Mouse (Mus musculus) gastrocnemius, adult 2 months (tissue): ENCODE measurements around the gene Tas2r110. TPM values are rescaled to one million over a fixed set of nuclear protein-coding genes. Genes with fewer than 3 reads are reported as not detected.

Experiments used
- DNase-seq: peaks from one replicate; pipeline ENCODE4 v3.0.0; 2022
- H3K27ac ChIP-seq: fragments of 200-600 bp; 2 replicates; pipeline ENCODE4 v1.8.1; 2022; ENCODE audit warnings: mild to moderate bottlenecking
- H3K4me3 ChIP-seq: fragments of 200-600 bp; 2 replicates; pipeline ENCODE4 v1.8.1; 2022; ENCODE audit warnings: mild to moderate bottlenecking, moderate library complexity
- CTCF ChIP-seq: fragments of 200-600 bp; IDR thresholded peaks from 2 replicates; pipeline ENCODE4 v1.8.1; 2022; ENCODE audit warnings: antibody characterized with exemption, mild to moderate bottlenecking, moderate library complexity
- intact Hi-C: fragments of 180-260 bp; cut with DNase I; formaldehyde crosslinking; loops from one replicate; pipeline ENCODE4 v1.15.1; 2025
- long read RNA-seq, 2 experiments: library from polyadenylated mRNA; stranded (forward); transcript quantifications; one replicate each; pipeline ENCODE4 v2.0.0; 2021
- total RNA-seq, 2 experiments: library from RNA; stranded (reverse); gene quantifications; 2 replicates each; pipeline ENCODE4 v1.2.3; 2021

The Tas2r110 gene
- total RNA-seq, result not detected
- long read RNA-seq, experiment 1, result 0 reads
- long read RNA-seq, experiment 2, result 0 reads

DNA sequence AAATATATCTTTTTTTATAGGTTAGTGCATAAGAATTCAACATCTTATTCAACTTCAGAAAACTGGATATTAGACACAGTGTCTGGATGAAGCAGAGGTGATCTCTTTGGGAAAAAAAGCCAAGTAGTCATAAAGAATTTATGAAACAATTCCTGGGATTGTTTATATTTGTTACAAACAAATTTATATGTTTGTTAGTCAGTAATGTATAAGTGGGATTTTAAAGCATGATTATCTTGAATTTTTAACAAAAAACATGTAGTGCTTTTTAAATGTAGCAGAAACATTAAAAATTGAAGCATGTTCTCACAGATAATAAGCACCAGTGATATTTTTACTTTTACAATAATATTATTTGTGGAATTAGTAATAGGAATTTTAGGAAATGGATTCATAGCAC is at the start of gene Tas2r110:
TSS of gene Tas2r110 (plus strand) at position 301 of the 400 bp plus-strand sequence.
- TF ChIP-seq CTCF, result no peak
- no peak within 1 kb of the TSS for H3K4me3 ChIP-seq
- no peak for DNase-seq
- intact Hi-C loops, result no loop called here
- H3K27ac ChIP-seq, result no peak within 1 kb of the TSS

DNA sequence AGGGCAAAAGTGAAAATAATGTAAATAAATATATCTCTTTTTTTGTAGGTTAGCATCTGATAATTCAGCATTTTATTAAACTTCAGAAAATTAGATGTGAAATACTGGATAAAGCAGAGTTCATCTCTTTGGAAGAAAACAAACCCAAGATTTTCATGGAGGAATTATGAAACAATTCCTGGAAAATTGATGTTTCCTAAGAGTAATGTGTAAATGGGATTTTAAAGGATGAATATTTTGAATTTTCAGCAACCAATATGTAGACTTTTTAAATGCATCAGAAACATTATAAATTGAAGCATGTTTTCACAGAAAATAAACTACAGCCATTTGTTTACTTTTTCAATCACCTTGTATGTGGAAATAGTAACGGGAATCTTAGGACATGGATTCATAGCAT is 21.0 kb upstream of the Tas2r110 start, which contains the start of gene Tas2r123:
TSS of gene Tas2r123 (plus strand) at position 301 of the 400 bp plus-strand sequence.
- Histone ChIP-seq H3K27ac (no peak within 1 kb of the TSS), H3K4me3 (no peak within 1 kb of the TSS)
- intact Hi-C loops, result no loop called here
- no peak for DNase-seq
- no peak for TF ChIP-seq CTCF

DNA sequence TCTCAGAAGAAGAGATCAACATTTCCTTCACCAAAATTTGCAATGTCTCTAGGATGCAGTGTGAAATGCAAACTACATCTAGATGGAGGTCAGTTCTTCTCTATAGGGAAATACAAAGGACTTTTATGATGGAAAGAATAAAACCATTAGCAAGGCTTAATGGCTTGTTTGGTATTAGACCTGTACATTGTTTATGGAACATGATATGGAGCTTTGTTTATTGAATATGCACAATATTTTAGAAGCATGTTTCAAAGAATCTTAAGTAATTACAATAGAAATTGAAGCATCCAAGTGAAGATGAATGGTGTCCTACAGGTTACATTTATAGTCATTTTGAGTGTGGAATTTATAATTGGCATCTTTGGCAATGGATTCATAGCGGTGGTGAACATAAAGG is 12.7 kb upstream of the Tas2r110 start, which contains the start of gene Tas2r116:
TSS of gene Tas2r116 (plus strand) at position 301 of the 400 bp plus-strand sequence.
- H3K27ac ChIP-seq, result no peak within 1 kb of the TSS
- intact Hi-C loops, result no loop called here
- no peak for TF ChIP-seq CTCF
- no peak for DNase-seq
- no peak within 1 kb of the TSS for H3K4me3 ChIP-seq

DNA sequence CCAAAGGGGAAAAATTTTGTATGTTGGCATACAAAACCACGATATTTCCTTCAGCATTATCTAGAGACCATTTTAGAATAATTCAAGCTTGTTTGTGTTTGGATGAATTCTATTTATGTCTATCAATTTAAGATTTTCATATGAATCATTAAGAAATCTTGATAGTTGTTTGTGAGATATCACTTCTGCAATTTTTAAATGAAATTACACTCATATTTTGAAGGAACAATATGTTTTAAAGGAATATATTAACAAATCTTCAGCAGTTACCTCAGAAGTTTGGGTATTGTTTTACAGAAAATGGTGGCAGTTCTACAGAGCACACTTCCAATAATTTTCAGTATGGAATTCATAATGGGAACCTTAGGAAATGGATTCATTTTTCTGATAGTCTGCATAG is 24.9 kb downstream of the Tas2r110 start, which contains the start of gene Tas2r113:
TSS of gene Tas2r113 (plus strand) at position 301 of the 400 bp plus-strand sequence.
- no peak for DNase-seq
- Histone ChIP-seq H3K27ac (no peak within 1 kb of the TSS), H3K4me3 (no peak within 1 kb of the TSS)
- no peak for TF ChIP-seq CTCF
- intact Hi-C loops, result no loop called here

DNA sequence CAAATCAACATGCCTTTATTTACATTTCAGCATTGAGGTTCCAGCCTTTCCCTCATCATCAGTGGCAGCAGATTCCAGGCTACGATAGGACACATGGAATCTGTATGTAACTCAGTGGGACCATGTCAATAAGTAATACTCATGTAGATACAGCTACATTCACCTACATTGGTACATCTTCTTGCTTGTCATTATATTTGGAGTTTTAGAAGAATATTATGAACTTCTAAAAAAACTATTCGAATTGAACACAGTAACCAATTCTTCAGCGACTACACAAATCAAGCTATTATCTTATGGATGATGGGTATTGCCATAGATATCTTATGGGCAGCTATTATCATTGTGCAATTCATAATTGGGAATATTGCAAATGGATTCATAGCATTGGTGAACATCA is 41.5 kb downstream of the Tas2r110 start, which contains the start of gene Tas2r125:
TSS of gene Tas2r125 (plus strand) at position 301 of the 400 bp plus-strand sequence.
- intact Hi-C loops, result no loop called here
- Histone ChIP-seq H3K4me3 (no peak within 1 kb of the TSS), H3K27ac (no peak within 1 kb of the TSS)
- TF ChIP-seq CTCF, result no peak
- no peak for DNase-seq

Other genes starting within 250 kb of the Tas2r110 start
- gene A630073D07Rik, start 216.5 kb upstream of the Tas2r110 start, total RNA-seq, result not detected
- not detected for gene Tas2r120, start 211.1 kb upstream of the Tas2r110 start, total RNA-seq
- gene Tas2r121, start 167.0 kb upstream of the Tas2r110 start, total RNA-seq, result not detected
- gene Tas2r122, start 156.1 kb upstream of the Tas2r110 start, total RNA-seq, result not detected
- gene Tas2r115, start 130.0 kb upstream of the Tas2r110 start, total RNA-seq, result not detected
- gene Tas2r124, start 113.3 kb upstream of the Tas2r110 start, total RNA-seq, result not detected
- gene Tas2r102, start 105.9 kb upstream of the Tas2r110 start, total RNA-seq, result not detected
- not detected for gene Tas2r136, start 89.8 kb upstream of the Tas2r110 start, total RNA-seq
- not detected for gene Tas2r117, start 65.2 kb upstream of the Tas2r110 start, total RNA-seq
- gene Tas2r123, start 20.9 kb upstream of the Tas2r110 start, total RNA-seq, result not detected
- not detected for gene Tas2r116, start 12.6 kb upstream of the Tas2r110 start, total RNA-seq
- not detected for gene Tas2r113, start 25.0 kb downstream of the Tas2r110 start, total RNA-seq
- not detected for gene Tas2r125, start 41.6 kb downstream of the Tas2r110 start, total RNA-seq
- gene Tas2r129, start 83.1 kb downstream of the Tas2r110 start, total RNA-seq, result not detected
- gene Tas2r131, start 89.9 kb downstream of the Tas2r110 start, total RNA-seq, result not detected
- gene Tas2r109, start 113.0 kb downstream of the Tas2r110 start, total RNA-seq, result not detected
- not detected for gene Tas2r103, start 169.1 kb downstream of the Tas2r110 start, total RNA-seq
- gene Tas2r140, start 187.8 kb downstream of the Tas2r110 start, total RNA-seq, result not detected
- 100 to 1,000 TPM; 140 to 146 TPM for gene Smim10l1, start 236.9 kb downstream of the Tas2r110 start, total RNA-seq